Mouse (Mus musculus) urinary bladder, postnatal 14 days (tissue): ENCODE measurements around the gene 1110059E24Rik.
"Not testable (repeated sequence)": the region's sequence is repeated elsewhere in the genome, so short reads cannot be mapped to it uniquely, and the experiment has no call there.

ENCODE experiments used
- DNase-seq: peaks from one replicate; pipeline ENCODE4 v3.0.0; 2021; ENCODE audit warnings: low spot score

The 1110059E24Rik gene

DNA sequence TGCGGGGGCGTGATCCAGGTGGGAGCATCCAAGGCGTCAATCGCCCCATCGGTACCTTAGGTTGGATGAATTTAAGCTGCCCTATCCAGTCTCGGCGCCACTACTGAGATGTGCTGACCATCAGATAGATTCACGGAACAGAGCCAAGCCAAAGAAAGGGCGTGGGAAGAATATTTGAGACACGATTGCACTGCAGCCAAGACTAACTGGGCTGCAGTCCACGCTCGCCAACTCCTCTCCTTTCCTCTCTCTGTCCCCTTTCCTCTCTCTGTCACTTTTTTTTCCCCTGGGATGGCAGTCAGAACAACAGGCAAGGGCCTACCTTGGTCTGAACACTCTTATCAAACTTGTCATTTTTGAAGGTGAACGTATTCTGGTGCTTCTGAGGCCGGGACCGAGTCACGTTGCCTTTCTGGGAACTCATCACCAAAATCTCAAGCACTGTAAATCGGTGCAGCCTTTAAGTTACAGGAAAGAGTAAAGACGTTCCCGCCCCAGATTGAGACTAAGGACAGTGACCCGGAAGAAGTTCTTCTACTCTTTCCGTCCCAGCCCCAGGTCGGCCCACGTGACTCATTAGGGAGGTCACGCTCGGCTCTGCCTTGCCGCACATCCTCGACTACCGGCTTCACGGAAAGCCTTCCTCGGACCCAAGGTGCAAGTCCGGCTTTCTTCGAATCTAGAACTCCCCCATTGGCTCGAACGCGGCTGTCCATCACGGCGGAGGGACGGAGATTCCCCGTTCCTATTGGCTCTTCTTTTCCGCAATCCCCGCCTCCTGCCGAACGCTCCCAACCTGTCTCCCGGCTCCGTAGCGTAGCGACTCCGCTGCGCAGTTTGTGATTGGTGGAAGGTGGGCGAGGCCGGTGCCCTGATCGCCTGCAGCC, at the start of gene 1110059E24Rik:
TSS of gene 1110059E24Rik (minus strand) at position 692 of the 887 bp plus-strand sequence.
- peak; percentile 96 for DNase-seq

DNA sequence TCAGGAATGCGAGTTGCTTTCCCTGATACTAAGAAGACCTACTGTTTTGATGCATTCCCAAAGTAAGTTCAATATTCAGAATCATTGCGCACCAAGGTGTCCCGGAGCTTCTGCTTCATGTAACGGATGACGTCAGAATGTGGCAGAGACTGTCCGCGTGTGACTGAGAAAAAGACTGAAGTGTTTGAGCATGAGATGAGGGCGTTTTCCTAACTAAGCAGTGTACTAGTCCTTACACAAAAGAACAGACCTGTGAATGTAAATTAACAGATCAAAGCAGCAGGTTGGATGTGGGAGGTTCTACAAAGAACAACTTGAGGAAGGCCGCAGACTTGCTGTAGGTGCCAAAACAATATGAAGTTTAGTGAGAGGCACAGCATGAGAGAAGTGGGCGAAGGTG, 28.2 kb upstream of the 1110059E24Rik start:
- no peak for DNase-seq

DNA sequence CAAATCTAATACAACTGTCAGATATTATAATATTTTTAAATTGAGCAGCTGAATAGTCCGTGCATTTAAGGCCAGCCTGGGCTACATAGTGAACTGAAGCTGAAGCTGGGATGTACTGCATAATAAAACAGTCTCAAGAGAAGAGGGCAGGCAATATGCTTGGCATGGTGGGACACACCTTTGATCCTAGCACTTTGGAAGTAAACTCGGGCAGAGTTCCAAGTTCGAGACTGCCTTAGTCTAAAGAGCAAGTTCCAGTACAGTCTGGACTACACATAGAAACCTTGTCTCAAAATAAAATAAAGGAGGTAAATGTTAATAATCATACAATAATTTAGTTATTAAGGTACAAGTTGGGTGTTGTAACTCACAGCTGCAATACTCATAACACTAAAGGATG, 27.3 kb upstream of the 1110059E24Rik start:
- DNase-seq: no peak

DNA sequence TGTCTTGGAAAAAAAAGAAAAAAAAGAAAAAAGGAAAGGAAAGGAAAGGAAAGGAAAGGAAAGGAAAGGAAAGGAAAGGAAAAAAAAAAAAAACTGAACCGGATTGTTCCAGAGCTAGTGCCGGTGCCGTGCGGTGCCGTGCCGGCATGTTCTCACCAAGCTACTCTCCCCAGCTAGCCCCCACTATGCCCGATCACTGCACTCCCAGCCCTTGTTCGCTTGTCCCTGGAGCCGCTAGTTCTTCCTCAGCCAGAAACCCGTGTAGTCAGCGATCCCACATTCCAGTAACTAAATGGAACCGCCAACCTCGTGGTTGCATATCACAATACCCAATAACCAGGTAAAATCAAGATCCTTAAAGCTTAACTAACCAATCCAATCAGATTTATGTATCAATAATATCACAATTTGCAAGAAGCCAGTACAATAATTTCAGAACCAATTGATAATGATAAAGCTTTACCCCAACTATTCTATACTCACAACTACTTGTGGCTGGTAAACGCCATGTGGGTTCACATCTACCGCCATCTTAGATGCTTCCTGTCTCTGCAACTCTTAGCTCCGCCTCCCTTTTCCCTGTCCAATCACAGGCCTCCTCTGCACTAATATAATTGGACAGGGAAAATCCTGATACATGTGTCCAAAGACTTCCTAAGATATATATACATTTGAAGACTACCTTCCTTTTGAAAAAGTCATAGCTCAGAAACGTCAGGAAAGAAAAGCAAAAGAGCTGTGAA, 21.7 kb upstream of the 1110059E24Rik start:
- DNase-seq: no peak

DNA sequence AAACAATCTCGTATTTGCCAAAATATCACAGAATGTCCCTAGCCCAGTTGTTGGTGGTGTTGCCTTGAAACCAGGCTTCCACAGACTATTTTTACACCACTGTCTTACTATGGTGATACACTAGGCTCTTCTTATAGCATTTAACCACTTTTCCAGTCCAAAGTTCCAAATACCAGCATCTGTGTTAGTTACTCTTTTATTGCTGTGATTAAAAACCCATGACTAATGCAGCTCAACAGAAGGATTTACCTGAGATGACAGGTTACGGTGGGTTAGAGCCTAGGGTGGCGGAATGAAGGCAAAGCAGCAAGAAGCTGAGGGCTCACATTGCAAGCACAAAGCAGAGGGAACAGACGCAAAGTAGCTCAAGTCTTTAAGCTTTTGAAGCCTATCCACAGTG, 16.9 kb upstream of the 1110059E24Rik start:
- no peak for DNase-seq

DNA sequence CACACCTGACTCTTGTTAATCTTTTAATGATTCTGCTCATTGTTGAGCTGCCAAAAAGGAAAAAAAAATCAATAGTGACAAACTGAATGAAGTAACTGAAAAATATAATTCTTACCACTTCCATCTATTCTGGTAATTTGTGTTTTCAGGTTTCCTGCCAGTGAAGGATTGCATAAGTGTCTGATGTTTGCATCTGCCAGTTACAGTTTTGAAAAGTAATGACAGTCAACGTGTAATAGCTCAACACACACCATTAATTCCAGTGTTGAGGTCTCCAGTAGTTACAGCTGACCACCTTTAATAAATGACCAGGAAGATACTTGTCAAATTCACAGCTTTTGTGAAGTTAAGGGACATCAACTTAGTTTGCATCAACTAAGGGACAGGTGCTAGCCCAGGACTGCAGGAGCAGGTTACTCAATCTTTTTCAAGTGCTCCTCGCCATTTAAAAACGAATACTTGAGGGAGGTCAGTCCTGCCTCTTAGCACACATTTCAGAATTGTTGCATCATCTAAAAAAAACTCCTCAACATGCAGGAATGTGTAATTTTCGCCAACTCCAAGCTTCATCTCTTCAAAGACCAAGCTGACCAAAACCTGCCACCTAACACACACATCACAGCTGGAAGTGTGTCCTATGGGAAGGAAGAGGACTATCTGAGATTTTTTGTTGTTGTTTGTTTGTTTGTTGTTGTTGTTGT, 11.1 kb upstream of the 1110059E24Rik start:
- DNase-seq: no peak

DNA sequence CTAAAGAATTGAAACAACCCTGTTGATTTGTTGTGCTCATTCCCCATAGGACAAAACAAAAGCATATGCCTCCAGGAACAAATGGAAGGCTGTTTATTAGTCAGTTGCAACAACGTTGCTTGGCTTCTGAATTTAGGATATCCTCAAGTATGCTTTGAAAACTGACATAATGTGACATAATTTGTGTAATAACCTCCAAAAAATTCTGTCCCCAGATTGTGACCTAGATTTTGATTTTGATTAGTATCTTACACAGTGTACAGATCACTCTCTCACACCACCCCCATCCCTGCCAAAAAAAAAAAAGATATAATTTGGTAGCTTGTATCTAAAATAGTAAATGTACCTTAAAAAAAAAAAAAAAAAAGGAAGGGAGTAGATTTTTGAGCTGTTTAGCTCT, 8.0 kb upstream of the 1110059E24Rik start:
- DNase-seq: no peak

DNA sequence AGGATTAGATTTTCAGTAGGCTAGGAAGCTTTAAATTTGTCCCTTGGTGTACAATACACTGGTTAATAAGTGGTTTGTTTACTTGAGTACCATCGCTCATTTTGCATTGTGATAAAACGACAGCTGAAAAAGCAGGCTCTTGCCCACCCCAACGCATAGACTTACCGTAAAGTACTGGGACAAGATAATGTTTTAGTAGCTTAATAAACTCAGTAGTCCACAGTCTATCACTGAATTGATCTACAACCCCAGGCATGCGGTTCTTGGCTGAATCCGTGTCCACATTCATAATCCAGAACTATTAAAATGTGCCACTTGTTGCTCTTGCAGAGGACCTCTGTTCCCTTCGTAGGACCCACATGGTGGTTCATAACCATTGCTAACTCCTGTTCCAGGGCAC, 2.0 kb upstream of the 1110059E24Rik start:
- DNase-seq: no peak

DNA sequence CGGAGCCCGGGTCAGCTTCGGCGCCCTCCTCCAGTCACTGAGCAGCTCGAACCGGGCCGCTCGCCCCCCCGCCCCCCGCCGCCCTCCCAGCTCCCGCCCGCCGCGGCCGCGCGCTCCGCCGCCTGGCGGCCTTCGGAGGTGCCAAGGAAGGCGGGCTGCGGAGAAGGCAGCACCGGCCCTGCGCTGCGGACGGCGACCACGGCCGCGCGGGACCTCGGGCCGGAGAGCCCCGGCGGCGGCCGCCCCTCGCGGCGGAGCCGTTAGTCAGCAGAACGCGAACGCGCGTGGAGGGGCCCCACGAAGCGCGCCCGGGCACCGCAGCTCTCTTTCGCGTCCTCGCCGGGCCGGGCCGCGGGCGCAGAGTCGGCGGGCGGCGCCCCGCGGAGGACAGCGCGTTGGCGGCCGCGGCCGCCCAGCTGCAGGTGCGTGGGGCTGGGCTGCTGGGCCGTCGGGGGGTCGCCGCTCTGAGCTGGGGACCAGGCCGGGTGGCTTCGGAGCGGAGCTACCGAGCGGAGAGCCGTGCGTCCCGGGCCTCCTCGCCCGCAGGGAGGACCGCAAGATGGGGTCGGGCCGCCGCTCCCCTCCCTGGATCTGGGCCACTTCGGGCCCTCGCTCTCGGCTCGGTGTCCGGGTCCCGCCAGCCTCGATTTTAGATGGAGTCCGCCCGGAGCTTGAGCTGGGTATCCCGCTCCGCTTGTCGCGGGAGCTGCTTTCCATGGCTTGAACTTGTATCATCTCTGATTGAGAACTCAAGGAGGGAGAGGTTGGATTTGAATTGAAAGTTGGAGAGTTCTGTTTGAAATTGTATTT, 601 bp upstream of the 1110059E24Rik start, which contains the start of gene Abhd17b:
TSS of gene Abhd17b (plus strand) at position 14 of the 810 bp plus-strand sequence.
- DNase-seq: peak; percentile 50

DNA sequence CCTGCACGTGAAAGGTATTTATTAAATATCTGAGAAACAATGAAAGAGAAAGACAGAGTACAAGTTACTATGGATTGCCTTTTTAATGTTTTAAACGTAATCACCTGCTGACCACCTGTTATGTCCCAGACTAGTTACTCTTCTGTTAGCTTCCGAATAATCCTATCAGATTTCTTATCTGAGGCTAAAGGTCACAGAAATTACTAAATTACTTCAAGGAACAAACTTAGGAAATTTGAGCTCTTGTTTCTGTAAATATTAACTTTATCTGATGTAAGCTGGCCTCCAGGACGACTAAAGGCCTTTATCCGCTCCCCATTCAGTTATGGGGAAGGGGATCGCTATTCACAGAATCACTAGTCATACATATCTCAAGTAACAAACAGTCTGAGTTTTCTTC, 1.1 kb downstream of the 1110059E24Rik start:
- DNase-seq: no peak

DNA sequence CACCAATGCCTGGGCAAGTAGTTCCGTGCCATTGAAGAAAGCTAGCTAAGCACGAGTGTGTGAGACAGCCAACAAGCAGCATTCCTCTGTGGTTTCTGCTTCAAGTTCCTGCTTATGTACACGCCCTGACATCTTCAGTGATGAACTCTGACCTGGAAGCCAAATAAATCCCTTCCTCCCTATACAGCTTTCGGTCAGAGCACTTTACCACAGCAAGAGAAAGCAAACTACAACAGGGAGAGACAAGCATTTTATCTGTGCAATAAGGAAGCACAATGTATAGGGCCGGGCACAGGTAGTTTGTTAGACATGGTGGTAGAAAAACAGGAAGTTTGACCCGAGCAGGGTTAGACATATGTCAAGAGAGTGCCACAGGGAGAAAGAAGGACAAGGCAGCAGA, 6.6 kb downstream of the 1110059E24Rik start:
- DNase-seq: peak; percentile 18

DNA sequence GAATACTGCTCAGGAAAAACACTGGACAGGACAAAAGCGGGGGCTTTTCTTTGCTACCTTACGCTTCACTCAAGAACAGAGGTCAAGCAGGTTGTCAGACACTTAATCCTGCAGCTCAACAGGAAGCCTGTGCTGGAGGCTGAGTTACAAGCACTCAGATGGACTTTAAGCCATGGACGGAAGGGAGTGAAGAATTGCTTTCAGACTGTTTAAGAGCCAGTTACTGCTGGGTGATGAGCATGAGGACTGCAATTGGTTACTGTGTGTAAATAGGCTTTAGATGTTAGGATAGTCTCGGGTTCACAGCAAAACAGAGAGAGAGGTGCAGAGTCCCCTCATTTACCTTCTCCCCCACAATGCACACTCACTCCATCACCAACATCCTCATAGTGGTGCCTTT, 7.5 kb downstream of the 1110059E24Rik start:
- no peak for DNase-seq

DNA sequence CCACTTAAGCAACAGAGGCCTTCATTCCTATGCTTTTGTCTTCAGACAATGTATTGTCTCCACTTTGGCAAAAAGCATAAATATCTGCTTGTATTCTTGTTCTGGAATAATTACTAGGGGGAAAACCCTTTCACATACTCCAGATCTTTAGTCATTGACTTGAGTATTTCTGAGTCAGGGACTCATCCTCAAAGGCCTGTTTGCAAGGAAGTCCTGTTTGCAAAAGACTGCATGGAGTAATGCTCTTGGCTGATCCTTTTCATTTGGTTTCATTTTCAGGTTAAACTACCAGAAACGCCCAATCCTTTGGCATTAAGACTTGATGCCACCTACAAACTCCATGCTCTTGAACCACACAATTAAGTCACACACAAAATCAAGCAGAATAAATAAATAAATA, 8.8 kb downstream of the 1110059E24Rik start:
- no peak for DNase-seq

DNA sequence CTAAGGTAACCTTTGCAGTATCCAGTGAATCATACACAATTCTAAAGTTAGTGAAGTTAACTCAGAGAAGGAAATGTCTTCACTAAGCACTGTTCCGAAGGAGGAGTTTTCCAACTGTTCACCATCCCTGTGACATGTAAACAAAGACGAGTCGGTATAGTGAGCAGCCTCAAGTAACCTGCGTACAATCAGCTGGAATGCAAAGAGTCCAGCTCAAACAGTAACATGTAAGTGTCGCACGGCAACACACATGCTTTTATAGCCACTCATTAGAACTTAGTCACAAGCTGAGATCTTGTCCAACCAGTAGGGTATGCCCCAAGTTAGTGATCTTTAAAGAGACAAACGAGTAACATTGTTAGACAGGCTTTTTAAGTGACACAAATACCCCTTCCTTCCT, 15.1 kb downstream of the 1110059E24Rik start:
- DNase-seq: no peak

DNA sequence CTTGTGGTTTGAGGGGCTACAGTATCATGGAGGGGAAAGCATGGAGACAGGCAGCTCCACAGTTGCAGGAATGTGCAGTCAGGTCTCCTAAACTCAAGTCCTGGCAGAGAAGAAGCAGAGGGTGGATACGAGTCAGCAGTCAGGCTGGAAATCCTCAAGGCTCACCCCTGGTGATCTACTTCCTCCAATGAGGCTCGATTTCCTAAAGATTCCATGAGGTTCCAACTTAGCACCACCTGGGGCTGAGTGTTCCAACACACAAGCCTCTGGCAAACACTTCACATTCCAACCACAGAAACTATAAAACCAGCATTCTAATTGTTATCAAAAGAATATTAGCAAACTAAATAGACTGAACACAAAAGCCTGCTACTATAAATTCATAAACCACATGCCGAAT, 15.9 kb downstream of the 1110059E24Rik start:
- DNase-seq: no peak

DNA sequence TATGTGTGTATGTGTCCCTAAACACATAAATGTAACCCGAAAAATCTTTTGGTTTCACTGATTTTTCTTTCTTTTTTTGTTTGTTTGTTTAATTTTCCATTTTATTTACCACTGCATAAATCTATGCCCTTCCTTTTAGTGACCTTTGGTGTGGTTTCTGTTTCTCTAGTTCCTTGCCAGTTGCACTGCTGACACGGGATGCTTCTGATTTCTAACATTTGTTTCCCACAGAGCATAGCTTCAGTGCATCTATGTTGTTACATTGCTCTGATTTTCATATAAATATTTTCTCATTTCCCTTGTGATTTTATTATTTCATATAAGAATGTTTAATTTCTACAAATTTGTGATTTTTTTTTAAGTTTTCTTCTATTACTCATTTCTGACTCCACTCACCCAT, 17.4 kb downstream of the 1110059E24Rik start:
- DNase-seq: no peak

DNA sequence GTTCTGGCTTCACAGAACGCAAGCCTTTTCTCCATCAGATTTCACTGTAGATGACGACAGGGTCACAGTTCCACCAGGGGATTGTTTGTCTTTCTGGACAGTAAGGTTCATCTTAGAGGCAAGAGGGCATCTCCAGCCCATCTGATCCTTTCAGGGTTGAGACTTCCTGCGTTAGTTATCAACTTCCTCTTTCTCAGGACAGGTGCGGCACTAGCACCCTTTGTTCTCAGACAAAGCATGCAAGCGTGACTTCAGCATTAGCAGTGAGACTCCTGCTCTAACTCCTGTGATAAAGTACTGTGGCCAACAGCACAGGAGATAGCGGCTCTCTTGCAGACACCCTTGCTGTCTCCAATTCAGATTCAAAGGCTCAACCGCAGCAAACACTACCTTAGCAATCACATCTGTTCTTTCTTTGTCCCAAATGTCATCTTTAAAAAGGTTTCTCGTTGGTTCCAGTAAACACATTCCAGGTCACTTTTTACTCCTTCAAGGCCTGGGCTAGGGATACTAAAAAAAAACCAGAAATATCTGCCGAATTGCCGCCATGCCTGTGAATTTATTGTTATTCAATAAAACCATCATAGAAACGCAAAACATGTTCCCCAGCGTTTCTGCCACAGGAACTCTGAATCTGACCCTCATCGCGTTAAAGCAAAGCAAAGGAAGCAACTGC, 22.0 kb downstream of the 1110059E24Rik start:
- DNase-seq: no peak

DNA sequence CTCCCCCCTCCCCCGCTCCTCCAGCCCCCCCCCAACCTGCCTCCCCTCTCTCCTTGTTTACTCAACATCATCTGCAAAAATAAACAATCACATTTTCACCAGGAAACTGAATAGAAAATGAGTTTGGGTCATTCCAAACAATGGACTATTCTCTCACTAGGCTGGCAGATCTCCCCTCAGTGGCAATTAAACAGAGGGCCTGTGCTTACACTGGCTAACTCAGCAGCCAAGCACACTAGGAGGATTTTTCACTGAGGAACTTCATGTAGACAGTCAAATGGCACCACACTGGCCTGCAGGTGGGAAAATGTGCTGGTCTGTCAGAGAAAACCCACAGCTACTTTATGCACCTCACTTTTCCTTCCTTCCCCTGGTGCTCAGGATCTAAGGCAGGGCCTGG, 23.3 kb downstream of the 1110059E24Rik start:
- DNase-seq: no peak

DNA sequence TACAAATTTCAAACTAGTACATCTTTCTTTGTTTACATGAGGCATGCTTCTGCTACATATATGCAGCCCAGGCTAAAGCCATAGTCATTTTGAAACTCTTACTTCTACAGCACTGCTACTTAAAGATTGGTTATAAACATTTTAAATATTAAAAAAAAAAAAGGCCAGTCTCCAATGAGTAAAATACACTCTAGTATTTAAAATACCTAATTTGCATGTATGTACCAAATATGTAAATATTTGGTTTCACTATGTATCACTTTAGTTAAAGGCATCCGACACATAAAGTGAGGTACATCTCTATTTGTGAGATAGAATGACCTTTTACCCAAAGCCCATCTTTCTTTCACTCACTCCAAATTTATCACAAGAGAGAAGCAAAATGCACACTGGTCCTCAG, 23.7 kb downstream of the 1110059E24Rik start:
- no peak for DNase-seq

DNA sequence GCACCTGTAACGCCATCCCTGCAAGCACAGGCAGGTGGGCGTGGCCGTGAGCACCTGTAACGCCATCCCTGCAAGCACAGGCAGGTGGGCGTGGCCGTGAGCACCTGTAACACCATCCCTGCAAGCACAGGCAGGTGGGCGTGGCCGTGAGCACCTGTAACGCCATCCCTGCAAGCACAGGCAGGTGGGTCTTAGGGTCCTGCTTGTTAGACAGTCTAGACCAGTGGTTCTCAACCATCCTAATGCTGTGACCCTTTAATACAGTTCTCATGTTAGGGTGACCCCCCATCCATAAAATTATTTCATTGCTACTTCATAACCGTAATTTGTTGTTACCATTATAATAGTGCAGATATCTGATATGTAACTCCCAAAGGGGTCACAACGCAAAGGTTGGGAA, 24.3 kb downstream of the 1110059E24Rik start:
- DNase-seq: not testable (repeated sequence)
